ENCODE assay signal across 11 mouse cellular contexts in the genomic region with DNA sequence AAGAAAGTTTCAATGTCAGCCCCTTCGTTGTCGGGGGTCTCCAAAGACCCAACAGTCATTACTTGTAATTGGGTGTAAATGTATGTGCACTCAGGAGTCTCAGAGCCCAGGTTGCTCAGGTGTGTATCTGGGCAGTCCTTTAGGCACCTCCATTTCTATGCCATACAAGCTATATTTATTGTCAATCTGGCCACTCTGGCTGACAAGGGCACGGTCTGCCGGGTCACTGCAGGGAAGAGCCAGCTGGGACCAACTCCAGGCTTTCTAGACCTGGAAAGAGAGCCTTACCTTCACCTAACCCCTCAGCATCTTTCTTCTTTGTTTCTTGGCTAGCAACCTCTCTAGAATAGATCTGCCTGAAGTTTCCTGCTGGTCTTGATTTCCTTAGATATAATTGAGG. TPM values are rescaled to one million over a fixed set of nuclear protein-coding genes. Genes with fewer than 3 reads are reported as not detected.
DNase-seq lines count a peak whose midpoint lies in the region; ATAC-seq lines count a peak whose summit lies in the region.
"Had no signal": no experiment of that assay in that cellular context is flagged by ENCODE, and none has a peak within 500 bp of the region (broad histone marks: within the 10 kb centered on the region; RNA-seq: fewer than 3 reads in every experiment).

No protein-coding gene starts in this region.

- H3K9me3 ChIP-seq in hindbrain, embryonic 12.5 days (replicated peaks) = no peaks in the 10 kb centered on the region
- no peaks in the 10 kb centered on the region for H3K9me3 ChIP-seq in hindbrain, embryonic 11.5 days (ENCODE audit: control insufficient read depth, low read length)
- no peaks in the 10 kb centered on the region for H3K9me3 ChIP-seq in lung, embryonic 16.5 days (ENCODE audit: control insufficient read depth, low read length)
- H3K9me3 ChIP-seq in neural tube, embryonic 15.5 days (replicated peaks) = no peaks in the 10 kb centered on the region
- H3K9me3 ChIP-seq: embryonic facial prominence, embryonic 12.5 days had no signal

- no peaks in the 10 kb centered on the region for H3K27me3 ChIP-seq in hindbrain, embryonic 12.5 days
- H3K27me3 ChIP-seq in hindbrain, embryonic 11.5 days (ENCODE audit: control insufficient read depth, insufficient read depth, low read length) = no peaks in the 10 kb centered on the region
- no peaks in the 10 kb centered on the region for H3K27me3 ChIP-seq in lung, embryonic 16.5 days (ENCODE audit: control insufficient read depth, insufficient read depth, low read depth, low read length)
- H3K27me3 ChIP-seq in neural tube, embryonic 15.5 days (replicated peaks) = no peaks in the 10 kb centered on the region
- H3K27me3 ChIP-seq: embryonic facial prominence, embryonic 12.5 days; Patski had no signal

- peak; percentile 64 for DNase-seq in cerebellum, adult 9-11 months
- no peak for DNase-seq in hindbrain, embryonic 11.5 days (ENCODE audit: low spot score)
- no peak for DNase-seq in lung, adult 18-20 months
- no peak for DNase-seq in embryo, embryonic 10 days (ENCODE audit: low spot score)
- DNase-seq: right cerebral cortex, postnatal 14 days had no signal

- H3K4me1 ChIP-seq in hindbrain, embryonic 12.5 days = peaks cover 65% of the 10 kb centered on the region
- H3K4me1 ChIP-seq in hindbrain, embryonic 11.5 days (replicated peaks; ENCODE audit: control insufficient read depth, insufficient read depth, low read length) = peaks cover 32% of the 10 kb centered on the region
- H3K4me1 ChIP-seq in lung, embryonic 16.5 days (replicated peaks; ENCODE audit: control insufficient read depth, insufficient read depth, low read length) = peaks cover 69% of the 10 kb centered on the region
- peaks cover 68% of the 10 kb centered on the region for H3K4me1 ChIP-seq in neural tube, embryonic 15.5 days

- no peak overlapping the region for H3K27ac ChIP-seq in hindbrain, embryonic 12.5 days
- no peak overlapping the region for H3K27ac ChIP-seq in hindbrain, embryonic 11.5 days (ENCODE audit: low read depth, low read length)
- peak overlapping the region; percentile 75 for H3K27ac ChIP-seq in lung, embryonic 16.5 days (ENCODE audit: low read length)
- peak overlapping the region; percentile 28; the same call in 1 of the 2 replicates for H3K27ac ChIP-seq in neural tube, embryonic 15.5 days (replicated peaks)
- H3K27ac ChIP-seq: embryonic facial prominence, embryonic 12.5 days had no signal

- no peak for ATAC-seq in cerebellum, adult (ENCODE audit: insufficient number of reproducible peaks, low FRiP score, low TSS enrichment)
- ATAC-seq in hindbrain, embryonic 12.5 days (ENCODE audit: low FRiP score) = no peak
- no peak for ATAC-seq in hindbrain, embryonic 11.5 days (ENCODE audit: low FRiP score)
- no peak for ATAC-seq in lung, embryonic 16.5 days (ENCODE audit: low read depth)
- ATAC-seq in neural tube, embryonic 15.5 days (ENCODE audit: low FRiP score) = no peak
- ATAC-seq: Patski had no signal

- H3K9ac ChIP-seq in hindbrain, embryonic 12.5 days = 0 out of 2 replicates have a peak overlapping the region, but pooled peaks have one; percentile 32
- no peak overlapping the region for H3K9ac ChIP-seq in hindbrain, embryonic 11.5 days (ENCODE audit: low read depth, low read length)
- peak overlapping the region; percentile 4 for H3K9ac ChIP-seq in lung, embryonic 16.5 days (ENCODE audit: low read length)
- H3K9ac ChIP-seq in neural tube, embryonic 15.5 days (replicated peaks) = 0 out of 2 replicates have a peak overlapping the region, but pooled peaks have one; percentile 7
- H3K9ac ChIP-seq: embryonic facial prominence, embryonic 12.5 days had no signal

- H3K4me2 ChIP-seq in hindbrain, embryonic 12.5 days (replicated peaks) = no peak overlapping the region
- no peak overlapping the region for H3K4me2 ChIP-seq in hindbrain, embryonic 11.5 days (replicated peaks; ENCODE audit: low read depth, low read length)
- H3K4me2 ChIP-seq in lung, embryonic 16.5 days (ENCODE audit: low read depth, low read length) = no peak overlapping the region; the same call in 1 of the 2 replicates
- H3K4me2 ChIP-seq in neural tube, embryonic 15.5 days = 0 out of 2 replicates have a peak overlapping the region, but pooled peaks have one; percentile 96
- H3K4me2 ChIP-seq: embryonic facial prominence, embryonic 12.5 days had no signal

- H3K36me3 ChIP-seq in hindbrain, embryonic 12.5 days = peaks cover 68% of the 10 kb centered on the region
- H3K36me3 ChIP-seq in hindbrain, embryonic 11.5 days (ENCODE audit: control insufficient read depth, insufficient read depth, low read length) = peaks cover 19% of the 10 kb centered on the region
- peaks cover 52% of the 10 kb centered on the region for H3K36me3 ChIP-seq in lung, embryonic 16.5 days (ENCODE audit: control insufficient read depth, insufficient read depth, low read length)
- peaks cover 47% of the 10 kb centered on the region for H3K36me3 ChIP-seq in neural tube, embryonic 15.5 days

- H3K4me3 ChIP-seq in hindbrain, embryonic 12.5 days = no peak overlapping the region
- no peak overlapping the region for H3K4me3 ChIP-seq in hindbrain, embryonic 11.5 days (ENCODE audit: low read depth, low read length)
- no peak overlapping the region for H3K4me3 ChIP-seq in lung, embryonic 16.5 days (ENCODE audit: low read length)
- H3K4me3 ChIP-seq in neural tube, embryonic 15.5 days (replicated peaks) = no peak overlapping the region
- H3K4me3 ChIP-seq: embryonic facial prominence, embryonic 12.5 days had no signal

- WGBS in hindbrain, embryonic 12.5 days = 89% methylated on average over 4 of the region's 4 CpGs
- WGBS in hindbrain, embryonic 11.5 days = 91% methylated on average over 4 of the region's 4 CpGs
- 90% methylated on average over 4 of the region's 4 CpGs for WGBS in lung, embryonic 16.5 days
- WGBS in neural tube, embryonic 15.5 days = 63% methylated on average over 4 of the region's 4 CpGs

RNA-seq across cellular contexts. Expression of a gene that starts 8.2 kb away (rescaled TPM):
- polyA plus RNA-seq in hindbrain, embryonic 12.5 days (2016; fragmentation: Nextera tagmentation; extraction: Ambion mirVana) = 41.8 and 44.7 TPM in 2 replicates
- polyA plus RNA-seq in hindbrain, embryonic 11.5 days (2014; fragmentation: Nextera tagmentation; extraction: Ambion mirVana) = 28.4 and 30.6 TPM in 2 replicates
- 22.4 and 24.9 TPM in 2 replicates for polyA plus RNA-seq in lung, embryonic 16.5 days (2015; fragmentation: Nextera tagmentation; extraction: Ambion mirVana)
- polyA plus RNA-seq in neural tube, embryonic 15.5 days (2015; fragmentation: Nextera tagmentation; extraction: Ambion mirVana) = 23.5 and 25.5 TPM in 2 replicates

Comparison
In these comparisons a context has a peak if more than half of its experiments do, and no peak if none do; other contexts are left out.
1. H3K27ac ChIP-seq: peak in lung, embryonic 16.5 days (single experiment) and neural tube, embryonic 15.5 days (single experiment); none in hindbrain, embryonic 12.5 days (single experiment) and hindbrain, embryonic 11.5 days (single experiment).